Mouse (Mus musculus) midbrain, embryonic 16.5 days (tissue): ENCODE measurements around the gene Baz2a. TPM values are rescaled to one million over a fixed set of nuclear protein-coding genes. Genes with fewer than 3 reads are reported as not detected.

Experiments
- ATAC-seq: fragments of 200-750 bp; cut with Nextera tagmentation; 2 replicates; pipeline ENCODE4 v1.8.0; 2017; ENCODE audit warnings: moderate TSS enrichment
- H3K27ac ChIP-seq: fragments of 300-500 bp; sonication (generic); 2 replicates; pipeline ENCODE4 v1.5.1; 2014; ENCODE audit warnings: mild to moderate bottlenecking, low read length, mixed read lengths
- H3K27me3 ChIP-seq: fragments of 300-500 bp; sonication (generic); 2 replicates; pipeline ENCODE4 v1.6.1; 2014; ENCODE audit warnings: low read depth, low read length, mixed read lengths; ENCODE audit not compliant: control insufficient read depth, insufficient read depth
- H3K36me3 ChIP-seq: fragments of 300-500 bp; sonication (generic); 2 replicates; pipeline ENCODE4 v1.6.1; 2014; ENCODE audit warnings: mild to moderate bottlenecking, low read length, moderate library complexity, mixed read lengths; ENCODE audit not compliant: control insufficient read depth, insufficient read depth
- H3K4me1 ChIP-seq: fragments of 300-500 bp; sonication (generic); 2 replicates; pipeline ENCODE4 v1.6.1; 2014; ENCODE audit warnings: mild to moderate bottlenecking, low read length, mixed read lengths; ENCODE audit not compliant: control insufficient read depth, insufficient read depth
- H3K4me2 ChIP-seq: fragments of 300-500 bp; sonication (generic); 2 replicates; pipeline ENCODE4 v1.6.1; 2014; ENCODE audit warnings: mild to moderate bottlenecking, low read length, mixed read lengths
- H3K4me3 ChIP-seq: fragments of 300-500 bp; sonication (generic); 2 replicates; pipeline ENCODE4 v1.5.1; 2014; ENCODE audit warnings: low read depth, mild to moderate bottlenecking, low read length, moderate library complexity, mixed read lengths
- H3K9ac ChIP-seq: fragments of 300-500 bp; sonication (generic); 2 replicates; pipeline ENCODE4 v1.6.1; 2014; ENCODE audit warnings: low read depth, low read length, mixed read lengths
- H3K9me3 ChIP-seq: fragments of 300-500 bp; sonication (generic); replicated peaks from 2 replicates; pipeline ENCODE4 v1.6.1; 2014; ENCODE audit warnings: mild to moderate bottlenecking, low read length, mixed read lengths; ENCODE audit not compliant: control insufficient read depth, poor library complexity, severe bottlenecking
- WGBS: fragments of 180-500 bp; shearing (Covaris S2); extraction: QIAGEN DNeasy Blood & Tissue Kit; methylation state at CpG from one replicate; pipeline ENCODE4 v1.1.7; 2014; 5-methylcytosine and 5-hydroxymethylcytosine counted together
- microRNA counts: library from miRNA; unstranded; fragments of <30 nt; microRNA quantifications from one replicate; lab custom pipeline; 2016
- microRNA-seq: library from miRNA; unstranded; fragments of <30 nt; microRNA quantifications from one replicate; pipeline ENCODE4, GENCODE M21; 2017
- polyA plus RNA-seq: library from polyadenylated mRNA; unstranded; fragments of >200 nt; fragmentation: Nextera tagmentation; extraction: Ambion mirVana; gene quantifications from 2 replicates; pipeline ENCODE4 v1.2.1, GENCODE M21; 2015

Gene Baz2a
- polyA plus RNA-seq, 1 experiment from 2014 or later = 7.4 TPM

- WGBS = 0% methylated on average over 16 of the region's 17 CpGs
- peak overlapping the region; percentile 32 for H3K4me3 ChIP-seq
- H3K9me3 ChIP-seq = no peaks in the 10 kb centered on the region
- no peaks in the 10 kb centered on the region for H3K36me3 ChIP-seq
- H3K4me1 ChIP-seq = peaks cover 8% of the 10 kb centered on the region
- no peaks in the 10 kb centered on the region for H3K27me3 ChIP-seq
- peak overlapping the region; percentile 5; the same call in 1 of the 2 replicates for H3K27ac ChIP-seq
- H3K9ac ChIP-seq = peak overlapping the region; percentile 18
- peak; percentile 86; the same call in 1 of the 2 replicates for ATAC-seq
- H3K4me2 ChIP-seq = peak overlapping the region; percentile 53
Observed at GRCm38 (mm10) chr10:128175996-128176755, 84.8 kb downstream of the Baz2a start.

- ATAC-seq = no peak; the same call in 1 of the 2 replicates
- Histone ChIP-seq H3K9ac (no peak overlapping the region), H3K4me2 (no peak overlapping the region), H3K9me3 (no peaks in the 10 kb centered on the region), H3K36me3 (no peaks in the 10 kb centered on the region), H3K27ac (no peak overlapping the region), H3K4me3 (no peak overlapping the region), H3K27me3 (no peaks in the 10 kb centered on the region), H3K4me1 (peaks cover 8% of the 10 kb centered on the region)
- 82% methylated on average over 4 of the region's 4 CpGs for WGBS
Observed at GRCm38 (mm10) chr10:128177316-128177715, 85.9 kb downstream of the Baz2a start.

MicroRNAs within 50 kb of the gene (microRNA counts, 519-probe panel; counts per million panel counts)
- 386 counts per million, percentile 18 among the panel's probes with 10 or more counts for microRNA mmu-miR-677 (lab: Ali Mortazavi, UCI)

Small RNA genes lying within 50 kb of the gene (microRNA-seq; reads per million reads assigned to microRNA genes)
- 16.9 reads per million, percentile 35 among the genes with 10 or more reads in this experiment for gene Mir677

Other genes starting within 250 kb of the Baz2a start
- not detected in 2 replicates for gene Rdh19, start 241.6 kb upstream of the Baz2a start, polyA plus RNA-seq
- not detected in 2 replicates for gene Rdh16f2, start 225.1 kb upstream of the Baz2a start, polyA plus RNA-seq
- gene Rdh7, start 202.8 kb upstream of the Baz2a start, polyA plus RNA-seq = not detected in 2 replicates
- gene Sdr9c7, start 193.1 kb upstream of the Baz2a start, polyA plus RNA-seq = not detected in 2 replicates
- not detected in 2 replicates for gene Hsd17b6, start 84.0 kb upstream of the Baz2a start, polyA plus RNA-seq
- 37.4 and 40.1 TPM in 2 replicates for gene Prim1, start 76.4 kb upstream of the Baz2a start, polyA plus RNA-seq
- gene Naca, start 56.0 kb upstream of the Baz2a start, polyA plus RNA-seq = 487 and 537 TPM in 2 replicates
- gene Ptges3, start 32.6 kb upstream of the Baz2a start, polyA plus RNA-seq = 387 and 407 TPM in 2 replicates
- gene Atp5b, start 8.3 kb upstream of the Baz2a start, polyA plus RNA-seq = 2,034 and 2,090 TPM in 2 replicates
- 7.0 and 7.8 TPM in 2 replicates for gene Rbms2, start 88.7 kb downstream of the Baz2a start, polyA plus RNA-seq
- gene Gls2, start 102.9 kb downstream of the Baz2a start, polyA plus RNA-seq = 1.1 and 1.7 TPM in 2 replicates
- 19.6 and 22.1 TPM in 2 replicates for gene Spryd4, start 120.2 kb downstream of the Baz2a start, polyA plus RNA-seq
- gene Mip, start 134.3 kb downstream of the Baz2a start, polyA plus RNA-seq = 0.11 and 0.24 TPM in 2 replicates
- gene Timeless, start 140.5 kb downstream of the Baz2a start, polyA plus RNA-seq = 15.6 and 16.1 TPM in 2 replicates
- gene Apon, start 162.5 kb downstream of the Baz2a start, polyA plus RNA-seq = 0.11 TPM in 1 of 2 replicates, not detected in the other
- gene Apof, start 177.1 kb downstream of the Baz2a start, polyA plus RNA-seq = not detected in 2 replicates
- gene Stat2, start 179.0 kb downstream of the Baz2a start, polyA plus RNA-seq = 20.4 and 20.9 TPM in 2 replicates
- 0.14 and 0.15 TPM in 2 replicates for gene Il23a, start 207.2 kb downstream of the Baz2a start, polyA plus RNA-seq
- 20.8 and 22.3 TPM in 2 replicates for gene Pan2, start 211.8 kb downstream of the Baz2a start, polyA plus RNA-seq
- gene Cnpy2, start 230.9 kb downstream of the Baz2a start, polyA plus RNA-seq = 185 and 191 TPM in 2 replicates
- 247 and 265 TPM in 2 replicates for gene Cs, start 246.2 kb downstream of the Baz2a start, polyA plus RNA-seq